Mouse (Mus musculus) heart, embryonic 12.5 days (tissue): ENCODE results near the gene Gstk1. TPM values are rescaled to one million over a fixed set of nuclear protein-coding genes. Genes with fewer than 3 reads are reported as not detected.

Experiments
- ATAC-seq: fragments of 200-750 bp; cut with Nextera tagmentation; 2 replicates; pipeline ENCODE4 v1.8.0; 2017; ENCODE audit warnings: moderate TSS enrichment, moderate library complexity; ENCODE audit not compliant: insufficient number of reproducible peaks, low FRiP score
- H3K27ac ChIP-seq: fragments of 300-500 bp; sonication (generic); 2 replicates; pipeline ENCODE4 v1.5.1; 2016; ENCODE audit warnings: mild to moderate bottlenecking, moderate library complexity; ENCODE audit not compliant: poor library complexity, severe bottlenecking
- H3K27me3 ChIP-seq: fragments of 300-500 bp; sonication (generic); replicated peaks from 2 replicates; pipeline ENCODE4 v1.6.1; 2016; ENCODE audit warnings: mild to moderate bottlenecking, moderate library complexity
- H3K36me3 ChIP-seq: fragments of 300-500 bp; sonication (generic); 2 replicates; pipeline ENCODE4 v1.6.1; 2016; ENCODE audit warnings: mild to moderate bottlenecking, moderate library complexity
- H3K4me1 ChIP-seq: fragments of 300-500 bp; sonication (generic); replicated peaks from 2 replicates; pipeline ENCODE4 v1.6.1; 2016; ENCODE audit warnings: mild to moderate bottlenecking
- H3K4me2 ChIP-seq: fragments of 300-500 bp; sonication (generic); 2 replicates; pipeline ENCODE4 v1.6.1; 2016; ENCODE audit warnings: mild to moderate bottlenecking, moderate library complexity
- H3K4me3 ChIP-seq: fragments of 300-500 bp; sonication (generic); 2 replicates; pipeline ENCODE4 v1.5.1; 2016; ENCODE audit warnings: mild to moderate bottlenecking
- H3K9ac ChIP-seq: fragments of 300-500 bp; sonication (generic); 2 replicates; pipeline ENCODE4 v1.6.1; 2016; ENCODE audit warnings: mild to moderate bottlenecking, moderate library complexity
- H3K9me3 ChIP-seq: fragments of 300-500 bp; sonication (generic); replicated peaks from 2 replicates; pipeline ENCODE4 v1.6.1; 2016; ENCODE audit warnings: mild to moderate bottlenecking, moderate library complexity
- WGBS: fragments of 180-500 bp; shearing (Covaris S2); methylation state at CpG from one replicate; pipeline ENCODE4 v1.1.7; 2016; 5-methylcytosine and 5-hydroxymethylcytosine counted together
- polyA plus RNA-seq: library from polyadenylated mRNA; unstranded; fragments of >200 nt; fragmentation: Nextera tagmentation; extraction: Ambion mirVana; gene quantifications from 2 replicates; pipeline ENCODE4 v1.2.1, GENCODE M21; 2016

Gene Gstk1
- polyA plus RNA-seq, 1 experiment from 2014 or later = 10.9 TPM

- Histone ChIP-seq H3K27ac (no peak overlapping the region), H3K4me3 (no peak overlapping the region), H3K36me3 (peaks cover 64% of the 10 kb centered on the region)
Observed at GRCm38 (mm10) chr6:42270817-42271216, 25.1 kb downstream of the Gstk1 start.

DNA sequence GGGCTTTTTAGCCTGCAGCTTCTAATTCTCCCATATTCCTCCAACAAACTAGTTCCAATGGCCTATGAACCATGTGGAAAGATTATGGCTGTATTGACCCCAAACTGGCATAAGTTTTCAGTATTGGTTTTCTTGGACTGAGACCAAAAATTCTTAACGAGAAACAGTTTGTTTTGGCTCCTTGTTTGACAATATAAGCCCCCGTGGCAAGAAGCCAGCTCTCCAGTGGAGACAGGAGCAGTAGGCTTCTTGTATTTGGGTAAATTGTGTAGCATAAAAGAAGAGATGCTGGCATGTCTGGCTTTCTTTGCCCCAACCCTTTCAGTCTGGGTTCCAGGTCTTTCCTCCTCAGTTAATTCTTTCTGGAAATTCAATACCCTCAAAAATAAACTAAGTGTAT is 30.4 kb downstream of the Gstk1 start:
- ATAC-seq = no peak
- Histone ChIP-seq H3K9me3 (no peaks in the 10 kb centered on the region), H3K27ac (no peak overlapping the region), H3K9ac (no peak overlapping the region), H3K4me2 (no peak overlapping the region), H3K27me3 (no peaks in the 10 kb centered on the region), H3K36me3 (peaks cover 81% of the 10 kb centered on the region), H3K4me1 (no peaks in the 10 kb centered on the region), H3K4me3 (no peak overlapping the region)
- WGBS = 69% methylated on average over 2 of the region's 2 CpGs

More at GRCm38 (mm10) chr6:42270817-42271216, 25.1 kb downstream of the Gstk1 start:
- no peaks in the 10 kb centered on the region for H3K27me3 ChIP-seq
- peak; percentile 18; the same call in 1 of the 2 replicates for ATAC-seq
- H3K9ac ChIP-seq = no peak overlapping the region
- no peak overlapping the region for H3K4me2 ChIP-seq
- H3K9me3 ChIP-seq = no peaks in the 10 kb centered on the region
- H3K4me1 ChIP-seq = peaks cover 12% of the 10 kb centered on the region

GRCm38 (mm10) chr6:42282865-42283528 is 37.3 kb downstream of the Gstk1 start:
- Histone ChIP-seq H3K27ac (peak overlapping the region; percentile 21; the same call in 1 of the 2 replicates), H3K4me2 (no peak overlapping the region), H3K9ac (no peak overlapping the region), H3K9me3 (no peaks in the 10 kb centered on the region), H3K4me1 (peaks cover 11% of the 10 kb centered on the region), H3K27me3 (no peaks in the 10 kb centered on the region), H3K4me3 (no peak overlapping the region), H3K36me3 (peaks cover 52% of the 10 kb centered on the region)
- ATAC-seq = no peak
- whole genome bisulfite sequencing = 50% methylated on average over 5 of the region's 5 CpGs

GRCm38 (mm10) chr6:42286448-42286847 is 40.7 kb downstream of the Gstk1 start, which contains the start of gene Clcn1:
Clcn1 (plus strand) TSS chr6:42286685.
- WGBS = 61% methylated on average over 4 of the region's 5 CpGs
- Histone ChIP-seq H3K27ac (no peak within 1 kb of the TSS), H3K4me1 (peaks cover 11% of the 10 kb centered on the region), H3K4me2 (no peak within 1 kb of the TSS), H3K36me3 (peaks cover 29% of the 10 kb centered on the region), H3K9ac (no peak within 1 kb of the TSS), H3K4me3 (no peak within 1 kb of the TSS), H3K9me3 (no peaks in the 10 kb centered on the region), H3K27me3 (no peaks in the 10 kb centered on the region)
- 0 out of 2 replicates have a peak, but pooled peaks have one; percentile 37 for ATAC-seq

DNA sequence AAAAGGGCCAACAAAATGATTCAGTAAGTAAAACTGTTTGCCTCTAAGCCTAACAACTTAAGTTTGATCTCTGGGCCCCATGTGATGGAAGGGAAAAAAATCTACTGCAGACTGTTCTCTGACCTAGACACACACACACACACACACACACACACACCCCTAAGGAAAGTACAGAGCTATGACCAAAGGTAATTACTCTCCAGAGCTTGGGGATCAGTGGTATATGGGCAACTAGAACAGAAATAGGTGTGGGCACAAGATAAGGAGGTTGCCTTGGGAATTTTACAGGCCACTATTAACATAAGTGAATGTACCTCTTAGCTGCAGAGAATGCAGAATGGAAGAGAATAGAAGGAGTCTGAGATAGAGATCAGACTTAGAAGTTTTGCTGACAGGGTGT is 41.8 kb downstream of the Gstk1 start:
- Histone ChIP-seq H3K9ac (no peak overlapping the region), H3K4me3 (no peak overlapping the region), H3K4me1 (peaks cover 11% of the 10 kb centered on the region), H3K27me3 (no peaks in the 10 kb centered on the region), H3K9me3 (no peaks in the 10 kb centered on the region), H3K36me3 (peaks cover 25% of the 10 kb centered on the region), H3K27ac (no peak overlapping the region), H3K4me2 (no peak overlapping the region)
- ATAC-seq = no peak

- 84% methylated on average over 6 of the region's 6 CpGs for WGBS
- no peaks in the 10 kb centered on the region for H3K9me3 ChIP-seq
Observed at GRCm38 (mm10) chr6:42293327-42293726, 47.6 kb downstream of the Gstk1 start.

GRCm38 (mm10) chr6:42295549-42296094 is 49.9 kb downstream of the Gstk1 start:
- peaks cover 28% of the 10 kb centered on the region for H3K36me3 ChIP-seq
- no peak overlapping the region for H3K4me2 ChIP-seq
- H3K9me3 ChIP-seq = no peaks in the 10 kb centered on the region
- ATAC-seq = peak; percentile 71; the same call in 1 of the 2 replicates
- WGBS = 59% methylated on average over 3 of the region's 3 CpGs
- peaks cover 14% of the 10 kb centered on the region for H3K4me1 ChIP-seq
- H3K4me3 ChIP-seq = no peak overlapping the region
- no peaks in the 10 kb centered on the region for H3K27me3 ChIP-seq
- H3K27ac ChIP-seq = no peak overlapping the region
- no peak overlapping the region for H3K9ac ChIP-seq

More at GRCm38 (mm10) chr6:42293327-42293726, 47.6 kb downstream of the Gstk1 start:
- no peak overlapping the region for H3K4me2 ChIP-seq
- no peak overlapping the region for H3K4me3 ChIP-seq
- H3K9ac ChIP-seq = no peak overlapping the region
- no peak overlapping the region for H3K27ac ChIP-seq
- H3K36me3 ChIP-seq = peaks cover 18% of the 10 kb centered on the region
- no peak for ATAC-seq
- H3K4me1 ChIP-seq = peaks cover 14% of the 10 kb centered on the region
- no peaks in the 10 kb centered on the region for H3K27me3 ChIP-seq

GRCm38 (mm10) chr6:42299362-42299761 is 53.6 kb downstream of the Gstk1 start:
- Histone ChIP-seq H3K36me3 (peaks cover 24% of the 10 kb centered on the region), H3K27ac (no peak overlapping the region), H3K4me1 (peaks cover 14% of the 10 kb centered on the region), H3K4me2 (no peak overlapping the region), H3K9me3 (no peaks in the 10 kb centered on the region), H3K9ac (no peak overlapping the region), H3K4me3 (no peak overlapping the region), H3K27me3 (no peaks in the 10 kb centered on the region)
- WGBS = 83% methylated on average over 5 of the region's 5 CpGs
- no peak for ATAC-seq

Other genes with a start within 250 kb of the Gstk1 start
- not detected in 2 replicates for gene Sva, start 207.5 kb upstream of the Gstk1 start, polyA plus RNA-seq
- gene Tas2r139, start 105.0 kb upstream of the Gstk1 start, polyA plus RNA-seq = not detected in 2 replicates
- not detected in 2 replicates for gene Tas2r144, start 30.6 kb upstream of the Gstk1 start, polyA plus RNA-seq
- 0.19 and 0.27 TPM in 2 replicates for gene Tmem139, start 16.0 kb downstream of the Gstk1 start, polyA plus RNA-seq
- gene Casp2, start 19.1 kb downstream of the Gstk1 start, polyA plus RNA-seq = 37.6 and 38.1 TPM in 2 replicates
- 0.73 and 1.0 TPM in 2 replicates for gene Clcn1, start 40.8 kb downstream of the Gstk1 start, polyA plus RNA-seq
- 0.37 and 0.52 TPM in 2 replicates for gene Fam131b, start 78.7 kb downstream of the Gstk1 start, polyA plus RNA-seq
- 213 and 219 TPM in 2 replicates for gene Zyx, start 103.7 kb downstream of the Gstk1 start, polyA plus RNA-seq
- gene Epha1, start 127.3 kb downstream of the Gstk1 start, polyA plus RNA-seq = 4.7 and 5.5 TPM in 2 replicates
- gene Tas2r143, start 154.3 kb downstream of the Gstk1 start, polyA plus RNA-seq = not detected in 2 replicates
- gene Tas2r135, start 159.5 kb downstream of the Gstk1 start, polyA plus RNA-seq = not detected in 2 replicates
- not detected in 2 replicates for gene Tas2r126, start 188.6 kb downstream of the Gstk1 start, polyA plus RNA-seq
- gene Olfr458, start 219.3 kb downstream of the Gstk1 start, polyA plus RNA-seq = not detected in 2 replicates
- not detected in 2 replicates for gene Olfr457, start 230.4 kb downstream of the Gstk1 start, polyA plus RNA-seq
- gene Olfr456, start 241.3 kb downstream of the Gstk1 start, polyA plus RNA-seq = not detected in 2 replicates